Mouse (Mus musculus) 3134 (cell line): ENCODE results near the gene Dner.

Experiments used
- DNase-seq: peaks from one replicate; pipeline ENCODE4 v3.0.0-alpha.2; 2011; ENCODE audit warnings: low spot score; ENCODE audit not compliant: insufficient read length; ENCODE audit errors: extremely low read depth

The Dner gene

DNA sequence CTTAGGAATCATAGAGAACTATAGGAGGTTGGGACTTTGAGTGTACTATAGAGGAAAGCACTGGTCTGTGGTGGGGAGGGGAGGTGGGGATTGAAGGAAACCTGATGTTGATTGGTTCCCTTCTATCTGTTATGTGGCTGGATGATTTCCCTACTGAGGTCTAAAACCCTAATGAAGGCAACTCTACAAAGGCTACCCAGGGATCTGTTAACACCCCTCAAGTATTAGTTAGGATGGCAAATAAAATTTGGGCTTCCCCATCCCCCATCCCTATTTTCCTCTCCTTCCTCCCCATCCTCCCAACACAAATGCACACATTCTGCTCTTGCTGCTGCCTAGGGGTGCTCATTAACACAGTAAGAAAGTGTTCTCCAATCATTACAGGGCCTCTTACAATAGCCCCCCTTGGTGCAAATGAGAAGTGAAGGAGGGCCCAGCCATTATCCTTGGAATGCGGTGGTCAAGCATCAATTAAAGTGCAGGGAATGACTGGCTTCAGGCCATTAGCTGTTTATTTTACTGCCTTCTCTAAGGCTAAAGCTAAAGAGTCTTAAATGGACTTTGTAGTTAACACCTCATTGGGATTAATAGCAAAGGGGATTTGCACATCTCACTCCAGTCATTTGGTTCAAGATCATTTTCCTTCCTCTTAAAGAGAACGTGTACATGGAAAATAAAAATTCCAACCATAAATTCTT, 146.5 kb downstream of the Dner start:
- no peak for DNase-seq

DNA sequence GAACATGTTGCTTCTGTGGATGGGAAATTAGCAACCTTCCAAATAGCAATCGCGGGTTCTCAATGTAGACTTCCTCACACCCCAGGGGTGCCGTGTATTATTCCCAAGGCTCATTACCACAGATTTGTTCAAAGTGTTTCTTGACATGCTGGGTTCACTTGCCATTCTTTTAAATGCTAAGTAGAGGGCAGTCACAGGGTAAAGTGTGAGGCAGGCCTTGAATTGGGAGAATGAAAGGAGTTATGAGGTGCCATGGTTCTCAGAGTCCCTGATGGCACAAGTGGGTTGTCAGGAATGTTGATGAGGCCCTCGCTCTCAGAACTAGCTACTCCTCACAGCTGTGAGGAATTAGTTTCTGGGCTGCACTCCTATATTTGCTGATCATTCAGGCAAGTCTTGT, 160.0 kb downstream of the Dner start:
- DNase-seq, result no peak

DNA sequence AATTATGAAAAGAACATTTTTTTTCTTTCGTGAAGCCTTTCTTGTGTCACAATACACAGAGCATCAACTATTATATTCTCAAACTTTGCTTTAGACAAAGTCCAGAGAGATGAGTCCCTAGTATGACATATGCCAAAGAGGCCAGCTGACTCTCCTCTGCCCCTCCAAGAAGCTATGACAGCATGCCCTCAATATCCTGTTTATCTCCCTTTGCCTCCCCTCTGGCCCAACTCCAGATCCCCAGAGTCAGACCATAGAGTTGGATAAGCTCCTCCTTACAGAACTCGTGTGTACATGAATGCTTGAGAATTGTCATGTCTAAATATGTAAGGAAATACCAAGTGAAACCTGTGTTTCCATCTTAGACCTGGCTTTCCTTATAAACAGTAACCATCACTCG, 170.5 kb downstream of the Dner start:
- no peak for DNase-seq

DNA sequence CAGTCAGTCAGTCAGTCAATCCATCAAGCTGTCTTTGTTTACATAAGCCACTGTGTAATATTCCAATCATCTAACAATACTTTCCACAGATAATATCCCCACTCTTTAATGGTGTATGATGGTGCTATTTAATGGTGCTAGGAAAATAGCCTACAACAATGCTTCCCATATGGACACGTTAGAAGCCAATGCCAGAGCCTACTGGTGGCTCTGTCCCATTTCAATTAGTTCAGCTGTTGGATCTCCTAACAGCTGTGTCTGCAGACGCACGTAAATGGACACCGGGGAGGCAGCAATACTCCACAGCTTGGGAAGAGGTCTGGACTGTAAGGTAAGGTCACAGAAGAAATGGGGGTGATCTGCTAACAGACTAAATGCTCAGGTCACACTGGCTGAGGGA, 171.6 kb downstream of the Dner start:
- no peak for DNase-seq

DNA sequence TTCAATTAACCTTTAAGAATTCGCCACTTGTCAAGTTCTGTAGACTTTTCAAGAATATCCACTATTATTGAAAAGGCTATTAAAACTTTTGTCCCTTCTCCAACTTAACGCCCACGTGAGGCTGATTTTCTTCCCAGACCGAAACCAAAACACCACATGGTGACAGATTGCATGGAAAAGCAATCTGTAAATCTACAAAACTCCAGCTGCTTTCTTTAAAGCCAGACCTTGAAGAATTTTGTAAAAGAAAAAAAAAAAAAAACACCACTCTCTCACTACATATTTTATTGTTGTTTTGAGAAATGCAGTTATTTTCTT, 173.1 kb downstream of the Dner start:
- DNase-seq, result no peak

DNA sequence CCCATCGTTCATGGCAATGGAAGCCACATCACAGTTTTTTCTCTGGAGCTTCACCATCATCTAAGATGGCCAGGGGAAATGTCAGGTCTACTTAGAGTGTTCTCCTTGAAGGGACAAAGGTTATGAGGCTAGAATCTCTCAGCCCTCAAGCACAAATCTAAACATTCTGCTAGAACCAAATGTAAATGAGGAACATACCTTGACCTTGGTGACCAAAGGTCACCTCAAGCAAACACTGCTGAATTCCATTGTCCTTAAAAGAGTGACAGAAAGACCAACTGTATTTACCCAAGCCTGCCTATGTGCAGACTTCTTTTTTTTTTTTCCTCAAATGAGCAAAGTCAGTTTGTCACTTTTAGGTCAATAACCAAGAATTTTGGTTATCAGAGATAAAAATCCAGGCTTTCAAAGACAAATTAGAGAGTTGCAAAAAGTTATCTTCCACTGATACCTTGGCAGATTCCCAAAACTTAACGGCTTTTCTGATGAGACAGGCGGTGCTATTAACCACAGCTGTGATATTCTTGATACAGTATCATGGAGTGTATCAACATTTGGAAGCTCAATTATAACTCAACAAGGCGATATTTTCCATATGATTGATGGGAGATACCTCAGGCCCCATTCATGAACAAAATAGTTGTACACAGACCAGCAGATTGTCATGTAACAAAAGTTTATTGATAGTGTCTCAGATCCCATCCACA, 173.6 kb downstream of the Dner start:
- DNase-seq, result no peak

DNA sequence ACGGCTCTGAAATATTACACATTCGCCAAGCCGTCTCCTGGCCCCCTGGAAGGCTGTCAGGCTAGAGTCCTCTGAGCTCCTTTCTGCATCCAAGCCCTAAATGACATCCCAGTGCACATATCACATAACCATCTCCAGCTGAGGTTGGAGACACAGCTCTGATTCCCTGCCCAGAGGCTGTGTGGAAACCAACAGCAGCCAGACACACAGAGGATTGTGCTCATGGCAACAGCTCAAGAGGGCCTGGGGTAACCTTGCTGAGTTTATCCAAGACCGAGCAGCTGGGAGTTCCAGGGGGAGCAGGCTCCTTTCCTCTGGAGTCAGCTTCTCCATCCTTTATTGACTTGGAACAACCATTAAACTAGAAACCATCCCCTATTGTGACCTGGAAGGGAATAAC, 177.7 kb downstream of the Dner start:
- no peak for DNase-seq

DNA sequence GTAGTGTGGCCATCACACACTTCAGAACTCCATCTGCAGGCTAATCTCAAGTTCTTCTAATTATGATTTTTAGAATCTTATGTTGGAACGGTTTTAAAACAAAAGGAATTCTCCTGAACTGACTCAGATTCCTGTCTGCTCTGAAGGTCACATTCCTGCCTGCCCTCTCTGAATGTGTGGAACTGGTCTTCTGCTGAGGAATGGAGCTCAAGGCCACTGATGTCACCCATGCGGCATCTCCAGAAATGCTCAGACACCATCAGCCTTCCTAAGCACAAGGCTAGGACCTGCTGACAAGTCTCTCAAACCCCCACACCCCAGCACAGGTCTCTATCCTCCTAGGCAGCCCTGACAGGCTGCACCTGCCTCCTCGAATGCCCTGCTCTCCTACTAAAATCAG, 182.8 kb downstream of the Dner start:
- DNase-seq, result peak; percentile 17

DNA sequence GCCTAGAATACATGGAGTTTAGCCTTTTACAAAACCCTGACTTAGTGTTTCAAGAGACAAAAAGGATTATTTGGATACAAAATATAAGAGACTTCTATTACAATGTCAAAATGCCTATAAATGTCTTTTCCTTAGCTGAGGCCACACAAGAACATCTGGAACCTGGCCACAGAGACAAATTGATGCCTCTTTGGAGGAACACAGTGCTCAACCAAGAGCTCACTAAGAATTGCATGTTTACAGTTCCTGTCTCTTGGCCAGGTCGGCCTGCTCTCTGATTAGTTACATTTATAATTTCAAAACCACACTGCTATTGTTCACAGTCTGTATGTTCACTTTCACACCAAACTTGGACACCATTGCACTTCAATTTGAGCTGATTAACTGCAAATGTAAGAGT, 187.5 kb downstream of the Dner start:
- DNase-seq, result no peak

DNA sequence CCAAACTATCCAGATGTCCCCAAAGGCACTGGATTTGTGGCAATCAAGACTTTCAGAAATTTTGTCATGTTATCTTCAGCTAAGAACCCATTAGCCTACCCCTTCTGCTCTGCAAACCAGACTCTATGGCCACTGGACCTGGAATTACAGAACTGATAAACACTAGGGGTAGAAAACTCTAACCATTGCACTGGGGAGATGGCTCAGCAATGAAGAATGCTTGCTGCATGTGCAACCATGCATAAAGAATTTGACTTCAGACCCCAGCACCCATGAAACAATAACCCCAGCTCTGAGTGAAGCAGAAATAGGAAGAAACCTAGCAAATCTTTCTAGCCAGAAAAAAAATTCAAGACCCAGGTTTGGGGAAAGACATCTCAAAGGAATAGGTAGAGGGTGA, 188.5 kb downstream of the Dner start:
- peak; percentile 23 for DNase-seq

DNA sequence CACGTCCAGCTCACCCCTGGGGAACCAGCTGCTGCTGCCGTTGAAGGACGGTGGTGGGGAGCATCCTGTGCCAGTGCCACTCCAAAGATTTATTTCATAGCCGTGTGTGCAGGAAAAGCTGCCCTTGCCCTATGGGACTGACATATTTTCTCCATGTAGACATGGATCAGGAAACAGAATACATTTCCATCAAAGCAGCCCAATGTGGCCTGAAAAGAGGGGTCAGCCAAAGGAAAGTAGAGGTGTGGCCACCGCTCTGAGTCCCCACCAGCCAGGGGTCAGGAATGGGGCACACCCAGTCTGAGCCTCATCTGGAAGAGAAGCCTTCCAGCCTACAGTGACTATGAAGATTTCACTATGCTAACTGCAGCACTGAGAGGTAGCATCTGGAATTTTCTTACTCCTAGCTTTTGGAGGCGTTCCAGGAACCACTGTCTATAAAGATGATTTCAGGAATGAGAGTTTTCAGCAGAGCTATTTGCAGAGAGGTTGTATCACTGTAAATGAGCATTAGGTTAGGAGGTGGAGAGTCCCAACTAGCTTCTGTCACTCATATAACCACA, 189.0 kb downstream of the Dner start:
- DNase-seq, result peak; percentile 40

DNA sequence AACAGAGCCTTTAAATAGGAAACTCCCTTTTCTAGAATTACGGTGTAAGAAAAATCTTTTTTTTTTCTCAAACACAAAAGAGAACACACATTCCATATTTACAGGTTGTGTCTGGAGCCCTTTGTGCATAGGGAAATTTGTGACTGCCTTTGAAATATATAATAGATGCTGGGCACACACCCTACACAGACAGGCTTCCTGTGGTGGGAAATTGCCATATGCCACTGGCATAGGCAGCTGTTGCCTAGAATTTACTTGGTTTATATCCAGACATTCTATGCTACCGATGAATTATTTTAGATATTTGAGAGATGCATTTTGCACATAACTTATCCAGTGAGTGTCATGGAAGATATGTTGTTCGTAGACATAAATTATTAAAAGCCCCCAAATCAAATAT, 195.3 kb downstream of the Dner start:
- no peak for DNase-seq

DNA sequence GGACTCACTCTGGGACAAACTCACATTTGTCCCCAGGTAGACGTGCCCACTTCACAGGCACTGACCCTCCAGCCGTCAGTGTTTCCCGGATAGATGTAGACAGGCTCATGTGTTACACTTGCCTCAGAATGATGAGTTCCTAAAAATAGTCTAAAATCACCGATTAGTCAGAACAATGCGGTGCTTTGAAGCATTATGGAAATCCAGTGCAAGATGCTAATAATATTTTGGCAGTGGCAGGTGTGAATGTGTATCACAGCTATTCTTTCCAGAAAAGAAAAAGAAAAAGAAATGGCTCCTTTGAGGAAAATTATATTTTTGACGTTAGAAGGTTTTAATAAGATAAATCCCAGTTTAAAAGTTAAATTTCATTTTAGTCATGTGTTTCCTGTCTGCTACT, 204.3 kb downstream of the Dner start:
- DNase-seq, result no peak

DNA sequence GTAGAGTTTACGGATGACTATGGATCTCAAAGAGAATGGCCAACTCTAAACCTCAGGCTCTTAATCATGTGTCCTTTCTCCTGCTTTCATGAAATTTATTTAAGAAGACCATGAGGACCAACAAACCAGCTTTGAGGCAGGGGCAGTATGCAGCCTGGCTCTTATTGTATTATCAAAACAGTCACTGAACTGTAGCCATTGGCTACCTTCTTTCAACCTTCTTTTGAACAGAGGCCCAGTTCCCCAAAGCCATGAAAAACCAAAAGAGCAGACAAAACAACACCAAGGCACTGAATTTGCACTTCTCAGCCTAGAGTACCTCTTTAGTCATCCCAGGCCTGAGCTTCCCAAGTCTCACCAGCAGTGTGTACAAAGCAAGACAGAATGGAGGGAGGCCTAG, 207.5 kb downstream of the Dner start:
- no peak for DNase-seq

DNA sequence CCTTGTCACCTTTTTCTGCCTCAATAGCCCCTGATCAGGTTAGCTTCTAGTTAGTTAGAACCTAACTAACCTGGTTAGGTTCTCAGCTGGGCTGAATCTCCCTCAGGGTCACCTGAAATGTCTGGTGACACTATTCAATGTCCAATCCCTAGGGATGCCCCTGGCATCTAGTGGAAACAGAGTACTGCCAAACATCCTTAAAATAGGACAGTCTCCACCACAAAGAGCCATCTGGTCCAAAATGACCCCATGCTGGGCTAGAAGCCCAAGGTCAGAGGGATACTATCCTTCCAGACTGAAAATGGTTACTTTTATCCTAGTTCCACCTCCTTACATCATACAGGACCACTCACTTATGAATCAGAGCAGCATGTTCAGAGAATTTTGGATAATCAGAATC, 211.0 kb downstream of the Dner start:
- no peak for DNase-seq

DNA sequence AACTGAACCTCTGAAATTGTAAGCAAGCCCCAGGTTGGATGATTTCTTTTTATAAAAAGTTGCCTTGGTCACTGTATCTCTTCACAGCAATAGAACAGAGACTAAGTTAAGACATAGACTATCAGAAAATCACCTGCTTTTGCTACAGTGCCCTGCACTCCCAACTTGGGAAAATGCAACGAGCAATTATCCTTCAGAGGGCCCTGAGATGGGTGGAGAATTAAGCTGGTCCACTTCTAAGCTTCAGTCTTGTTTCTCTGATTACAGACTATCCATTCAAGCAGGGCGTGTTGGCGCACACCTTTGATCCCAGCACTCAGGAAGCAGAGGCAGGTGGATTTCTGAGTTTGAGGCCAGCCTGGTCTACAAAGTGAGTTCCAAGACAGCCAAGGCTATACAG, 211.4 kb downstream of the Dner start:
- DNase-seq, result no peak

DNA sequence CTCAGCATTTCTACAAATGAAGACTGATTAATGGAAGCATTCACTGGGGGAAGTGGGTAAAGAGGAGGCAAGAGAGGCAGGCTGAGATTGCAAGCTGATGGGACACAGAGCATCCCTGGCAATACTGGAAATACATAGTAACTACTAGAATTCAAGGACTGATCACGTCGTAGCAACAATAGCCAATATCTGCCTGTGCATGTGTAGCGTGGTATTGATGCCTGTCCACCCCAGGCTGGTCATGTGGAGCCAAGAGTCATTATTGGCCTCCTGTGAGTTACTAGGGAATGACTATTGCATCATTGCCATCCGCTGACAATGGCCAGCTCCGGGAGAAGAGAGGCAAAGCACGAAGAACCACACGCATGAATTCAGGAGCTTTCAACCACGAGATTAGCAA, 216.0 kb downstream of the Dner start:
- no peak for DNase-seq

DNA sequence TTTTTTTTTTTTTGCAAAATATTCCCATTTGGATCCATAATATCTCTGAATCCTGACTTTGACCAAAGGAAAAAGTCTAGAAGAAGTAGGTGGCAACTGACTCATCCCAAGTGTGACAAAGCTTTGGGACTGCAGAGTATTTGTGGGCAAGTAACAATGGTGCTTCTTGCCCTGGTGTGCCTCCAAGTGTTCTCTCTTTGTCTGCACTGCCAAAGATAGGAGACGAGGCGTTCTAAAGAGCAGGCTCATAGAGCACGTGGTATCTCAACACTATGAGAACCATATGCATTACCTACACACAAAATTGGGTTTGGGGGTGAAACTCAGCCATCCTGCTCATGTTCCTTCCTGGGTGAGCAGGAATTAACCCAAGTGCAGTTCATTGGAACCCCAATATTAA, 221.7 kb downstream of the Dner start:
- DNase-seq, result no peak

DNA sequence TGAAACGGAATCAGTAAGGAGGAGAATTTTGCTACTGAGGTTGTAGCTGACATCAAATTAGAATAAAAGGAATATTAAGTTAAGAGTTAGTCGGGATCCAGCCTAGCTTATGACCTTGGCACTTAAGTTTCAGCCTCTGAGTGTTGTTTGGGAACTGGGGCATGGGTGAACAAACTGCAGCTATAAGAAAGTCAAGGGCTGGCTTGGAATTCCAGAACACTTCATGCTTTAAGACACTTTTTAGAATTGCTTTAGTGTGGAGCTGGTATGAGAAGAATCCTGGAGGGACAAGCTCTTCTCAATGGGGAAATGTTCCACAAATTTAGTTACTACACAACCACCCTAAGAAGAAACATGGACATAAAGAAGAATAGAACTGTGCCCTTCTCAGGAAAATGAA, 223.8 kb downstream of the Dner start:
- no peak for DNase-seq

DNA sequence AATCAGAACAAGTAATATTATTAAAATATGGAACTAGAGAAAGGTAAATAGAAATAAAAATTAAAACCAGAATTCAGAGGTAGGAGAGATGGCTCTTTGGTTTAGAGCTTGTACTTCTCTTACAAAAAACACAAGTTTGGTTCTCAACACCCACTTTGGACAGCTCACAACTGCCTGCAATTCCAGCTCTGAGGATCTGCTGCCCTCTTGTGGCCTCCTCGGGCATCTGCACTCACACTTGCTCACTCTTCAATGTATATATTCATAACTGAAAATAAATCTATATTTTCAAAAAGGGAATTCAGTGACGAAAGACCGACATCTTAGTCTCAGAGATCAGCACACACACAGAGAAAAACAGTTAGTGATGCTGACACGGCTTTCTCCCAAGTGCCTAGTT, 225.7 kb downstream of the Dner start:
- DNase-seq, result peak; percentile 13

DNA sequence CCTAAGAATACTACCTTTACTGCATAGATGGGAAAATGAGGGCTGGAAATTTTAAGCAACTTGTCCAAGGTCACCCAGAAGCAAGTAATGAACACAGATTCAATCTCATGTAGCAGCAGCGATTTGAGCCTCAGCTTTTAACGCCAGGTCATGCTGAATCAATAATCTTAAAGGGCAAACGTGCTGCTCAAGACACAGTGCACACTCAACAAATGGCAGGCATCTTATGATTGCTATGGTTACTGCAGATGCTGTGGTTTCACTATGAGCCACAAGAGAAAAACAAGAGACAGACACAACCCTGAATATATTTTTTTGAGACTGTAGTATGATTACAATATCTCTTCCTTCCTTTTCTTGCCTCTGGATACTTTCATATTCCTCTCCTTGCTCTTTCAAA, 228.4 kb downstream of the Dner start:
- no peak for DNase-seq

DNA sequence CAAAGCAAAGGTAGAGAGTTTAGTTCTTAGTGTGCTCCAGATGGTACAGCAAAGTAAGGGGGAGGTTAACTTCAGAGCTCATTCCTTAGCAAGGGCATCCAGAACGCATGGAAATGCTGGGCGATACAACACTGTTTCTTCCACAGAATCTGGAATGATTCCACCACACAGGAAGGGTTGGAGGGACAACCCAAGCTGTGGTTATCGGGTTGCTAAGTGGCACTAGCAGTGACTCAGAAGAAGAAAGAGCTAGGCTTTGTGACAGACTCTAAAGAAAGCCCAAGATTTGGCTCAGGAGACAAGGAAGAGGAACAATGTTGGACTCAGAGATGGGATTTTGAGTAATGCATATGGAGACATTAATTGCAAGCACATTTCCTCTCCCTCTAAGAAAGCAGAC, 231.3 kb downstream of the Dner start:
- peak; percentile 25 for DNase-seq
